Mouse (Mus musculus) thymus, adult 2 months (tissue): ENCODE results near the gene Slc8b1. TPM values are rescaled to one million over a fixed set of nuclear protein-coding genes. Genes with fewer than 3 reads are reported as not detected.

ENCODE experiments used
- DNase-seq: peaks from one replicate; pipeline ENCODE4 v3.0.0; 2021
- H3K27ac ChIP-seq: fragments of 200-500 bp; 2 replicates; pipeline ENCODE4 v1.5.1; 2012; ENCODE audit warnings: low read length, control low read depth; ENCODE audit not compliant: control insufficient read depth, insufficient read depth
- H3K27me3 ChIP-seq: fragments of 200-500 bp; 2 replicates; pipeline ENCODE4 v1.6.1; 2012; ENCODE audit warnings: mild to moderate bottlenecking, low read length, moderate library complexity, mixed read lengths; ENCODE audit not compliant: control insufficient read depth, insufficient read depth
- H3K36me3 ChIP-seq: fragments of 200-500 bp; 2 replicates; pipeline ENCODE4 v1.6.1; 2012; ENCODE audit warnings: mild to moderate bottlenecking, low read length, moderate library complexity; ENCODE audit not compliant: control insufficient read depth, insufficient read depth
- H3K4me1 ChIP-seq: fragments of 200-500 bp; replicated peaks from 2 replicates; pipeline ENCODE4 v1.6.1; 2012; ENCODE audit warnings: low read length; ENCODE audit not compliant: control insufficient read depth, insufficient read depth
- H3K4me3 ChIP-seq: fragments of 200-500 bp; 2 replicates; pipeline ENCODE4 v1.5.1; 2012; ENCODE audit warnings: mild to moderate bottlenecking, low read length, control low read depth, moderate library complexity; ENCODE audit not compliant: control insufficient read depth, insufficient read depth
- CTCF ChIP-seq: fragments of 200-500 bp; IDR thresholded peaks from 2 replicates; pipeline ENCODE4 v1.5.1; 2012; ENCODE audit warnings: mild to moderate bottlenecking, control low read depth, low read length, moderate library complexity, borderline replicate concordance; ENCODE audit not compliant: control insufficient read depth, poor library complexity, insufficient read depth; ENCODE audit errors: extremely low read depth
- POLR2A ChIP-seq: fragments of 200-500 bp; IDR thresholded peaks from 2 replicates; pipeline ENCODE4 v1.6.1; 2012; ENCODE audit warnings: mild to moderate bottlenecking, low read length, control low read depth, moderate library complexity; ENCODE audit not compliant: control insufficient read depth, poor library complexity, insufficient read depth; ENCODE audit errors: extremely low read depth
- WGBS: fragments of 180-500 bp; shearing (Covaris S2); methylation state at CpG from one replicate; pipeline ENCODE4 v1.1.7; 2018; 5-methylcytosine and 5-hydroxymethylcytosine counted together
- polyA plus RNA-seq: library from polyadenylated mRNA; depleted of rRNA; stranded (reverse); fragments of >200 nt; gene quantifications from 2 replicates; pipeline ENCODE4 v1.2.3, GENCODE M21; 2012

Gene Slc8b1
- polyA plus RNA-seq, 1 experiment, result 29.1 TPM

DNA sequence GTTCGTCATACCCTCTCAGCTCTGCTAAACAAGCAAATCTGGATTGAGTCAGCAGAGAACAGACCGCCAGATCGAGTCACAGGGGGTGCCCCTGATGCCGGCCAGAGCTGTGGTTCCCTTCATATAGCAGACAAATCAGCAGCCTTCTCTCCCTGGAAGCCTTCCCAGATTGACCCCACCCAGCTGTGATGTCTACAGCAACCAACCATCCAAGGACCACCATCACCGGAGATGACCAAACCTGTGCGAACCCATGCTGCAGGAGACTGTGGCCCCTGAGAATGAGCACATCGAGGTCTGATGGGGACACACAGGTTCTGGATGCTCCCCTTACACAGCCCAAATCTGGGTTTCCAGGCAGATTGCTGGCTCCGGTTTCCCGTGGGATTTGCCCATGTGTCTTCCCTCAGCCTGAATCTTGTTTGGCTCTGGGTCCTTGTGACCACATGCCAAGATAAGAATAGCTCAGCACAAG is 8.8 kb upstream of the Slc8b1 start:
- H3K4me3 ChIP-seq, result no peak overlapping the region
- TF ChIP-seq POLR2A (no peak), CTCF (no peak)
- peaks cover 13% of the 10 kb centered on the region for H3K4me1 ChIP-seq
- no peak overlapping the region for H3K27ac ChIP-seq
- WGBS, result 80% methylated on average over 9 of the region's 9 CpGs
- DNase-seq, result no peak
- no peaks in the 10 kb centered on the region for H3K36me3 ChIP-seq
- no peaks in the 10 kb centered on the region for H3K27me3 ChIP-seq

DNA sequence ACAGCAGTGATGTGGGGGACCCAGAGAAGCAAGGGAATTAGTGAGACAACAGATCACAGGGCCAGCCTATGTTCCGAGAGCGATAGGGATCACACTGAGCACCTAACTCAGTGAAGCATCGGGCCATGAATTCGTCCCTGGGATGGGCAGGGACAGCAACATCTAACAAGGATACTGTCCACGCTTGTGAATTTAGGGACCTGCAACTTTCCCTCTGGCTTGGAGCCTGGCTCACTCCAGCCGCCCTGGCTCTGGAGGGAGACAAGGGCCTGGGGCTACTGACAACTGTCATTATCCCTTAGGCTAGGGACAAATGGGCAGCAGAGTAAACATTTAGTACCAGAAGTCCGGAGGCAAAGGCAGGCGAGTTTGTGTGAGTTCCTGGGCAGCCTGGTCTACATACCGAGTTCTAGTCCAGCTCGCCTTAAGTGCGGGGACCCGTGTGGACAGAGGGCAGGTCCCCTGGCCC is 8.3 kb upstream of the Slc8b1 start:
- H3K27me3 ChIP-seq, result no peaks in the 10 kb centered on the region
- no peak overlapping the region for H3K27ac ChIP-seq
- H3K4me1 ChIP-seq, result peaks cover 13% of the 10 kb centered on the region
- TF ChIP-seq POLR2A (no peak), CTCF (no peak)
- no peak for DNase-seq
- H3K36me3 ChIP-seq, result no peaks in the 10 kb centered on the region
- H3K4me3 ChIP-seq, result peak overlapping the region; percentile 51
- WGBS, result 25% methylated on average over 12 of the region's 12 CpGs

DNA sequence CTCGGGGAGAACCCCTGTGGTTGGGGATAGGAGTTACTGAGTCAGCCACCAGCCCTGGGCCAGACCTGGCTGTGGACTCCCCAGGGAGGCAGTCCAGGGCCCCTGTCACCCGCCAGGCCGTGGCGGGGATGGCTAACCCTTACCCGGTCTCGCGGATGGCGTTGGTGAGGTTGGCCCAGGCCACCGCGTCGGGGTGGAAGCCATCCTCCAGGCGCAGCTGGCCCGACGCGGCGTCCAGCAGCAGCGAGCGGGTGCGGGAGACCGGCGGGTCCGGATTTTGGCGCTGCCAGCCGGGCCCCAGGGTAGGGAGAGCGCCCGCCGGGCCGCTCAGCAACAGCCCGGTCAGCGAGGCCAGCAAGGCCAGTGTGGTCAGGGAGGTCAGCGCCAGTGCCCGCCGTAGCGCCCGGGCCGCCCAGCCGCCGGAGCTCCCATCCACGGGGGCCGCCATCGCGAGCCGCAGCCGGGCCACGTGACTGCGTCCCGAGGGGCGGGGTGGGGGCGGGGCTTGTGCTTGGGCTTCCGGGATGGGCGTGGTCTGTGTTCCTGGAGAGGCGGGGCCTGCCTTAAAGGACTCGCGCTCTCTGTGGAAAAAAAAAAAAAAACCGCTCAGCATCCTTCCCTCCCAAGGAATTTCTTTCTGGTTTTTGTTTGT is 7.7 kb upstream of the Slc8b1 start, which contains the start of gene Plbd2:
Gene Plbd2 (minus strand): TSS at position 482 of the 652 bp plus-strand sequence.
- Histone ChIP-seq H3K4me3 (peak within 1 kb of the TSS; percentile 51), H3K4me1 (peaks cover 13% of the 10 kb centered on the region), H3K27me3 (no peaks in the 10 kb centered on the region), H3K27ac (no peak within 1 kb of the TSS), H3K36me3 (no peaks in the 10 kb centered on the region)
- DNase-seq, result peak; percentile 69
- peak; percentile 34; the same call in 1 of the 2 replicates for TF ChIP-seq POLR2A
- no peak for TF ChIP-seq CTCF
- under 1% methylated on average over 55 of the region's 55 CpGs for WGBS

DNA sequence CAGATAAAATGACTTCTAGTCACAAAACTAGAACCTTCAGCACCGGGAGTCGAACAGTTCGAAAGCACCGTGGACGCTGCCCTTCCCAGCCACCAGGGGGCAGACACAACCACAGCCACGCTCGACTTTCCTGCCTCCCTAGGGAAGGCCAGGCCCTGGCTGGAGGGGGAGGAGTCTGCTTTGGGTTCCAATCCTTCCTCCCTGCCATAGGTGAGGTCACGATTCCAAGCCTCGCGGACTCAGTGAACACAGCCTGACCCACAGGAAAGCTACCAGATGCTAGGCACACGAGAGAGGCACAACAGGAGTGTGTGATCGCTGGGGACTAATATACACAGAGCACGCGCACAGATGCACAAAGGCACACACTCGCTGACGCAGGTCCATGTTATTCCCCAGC is 5.6 kb upstream of the Slc8b1 start:
- peak; percentile 98 for TF ChIP-seq CTCF
- no peak for TF ChIP-seq POLR2A
- H3K27ac ChIP-seq, result no peak overlapping the region
- no peaks in the 10 kb centered on the region for H3K27me3 ChIP-seq
- 27% methylated on average over 16 of the region's 16 CpGs for WGBS
- no peak overlapping the region for H3K4me3 ChIP-seq
- H3K4me1 ChIP-seq, result peaks cover 14% of the 10 kb centered on the region
- H3K36me3 ChIP-seq, result no peaks in the 10 kb centered on the region
- peak; percentile 67 for DNase-seq

DNA sequence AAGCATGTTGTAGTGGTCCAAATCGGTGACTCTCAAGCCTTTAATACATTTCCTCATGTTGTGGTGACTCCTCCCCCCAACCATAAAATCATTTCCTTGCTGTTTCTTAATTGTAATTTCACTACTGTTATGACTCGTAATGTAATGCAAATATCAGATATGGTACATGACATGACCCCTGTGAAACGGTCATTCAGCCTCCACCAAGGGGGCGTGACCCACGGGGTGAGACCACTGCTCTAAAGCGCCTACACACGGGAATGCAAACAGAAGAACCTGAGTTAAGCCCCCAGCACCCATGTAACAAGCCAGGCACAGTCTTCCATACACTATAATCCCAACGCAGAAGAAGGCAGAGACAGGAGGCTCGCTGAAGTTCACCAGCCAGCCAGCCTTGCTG is 5.2 kb upstream of the Slc8b1 start:
- H3K27ac ChIP-seq, result no peak overlapping the region
- H3K4me3 ChIP-seq, result no peak overlapping the region
- peaks cover 17% of the 10 kb centered on the region for H3K4me1 ChIP-seq
- no peak for DNase-seq
- H3K36me3 ChIP-seq, result no peaks in the 10 kb centered on the region
- WGBS, result 65% methylated on average over 9 of the region's 9 CpGs
- TF ChIP-seq POLR2A (no peak), CTCF (no peak)
- H3K27me3 ChIP-seq, result no peaks in the 10 kb centered on the region

DNA sequence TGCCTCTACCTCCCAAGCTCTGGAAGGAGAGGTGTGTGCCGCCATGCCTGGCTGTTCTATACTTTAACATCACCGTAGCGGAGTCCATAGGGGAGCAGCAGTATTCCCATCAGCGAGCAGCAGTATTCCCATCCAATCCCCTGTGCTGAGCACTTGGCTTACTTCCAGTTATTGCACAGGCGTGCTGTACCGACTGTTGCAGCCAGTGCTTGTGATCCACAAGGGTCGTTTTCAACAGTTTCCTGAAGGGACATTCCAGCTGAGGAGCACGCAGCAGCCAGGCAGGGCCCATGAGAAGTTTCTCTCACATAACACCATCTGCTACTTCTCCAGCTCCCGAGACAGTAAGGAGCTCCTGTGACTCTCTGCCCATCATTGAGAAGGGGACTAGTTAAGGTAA is 4.5 kb upstream of the Slc8b1 start:
- DNase-seq, result no peak
- no peaks in the 10 kb centered on the region for H3K36me3 ChIP-seq
- H3K4me3 ChIP-seq, result no peak overlapping the region
- no peak for TF ChIP-seq CTCF
- TF ChIP-seq POLR2A, result no peak
- WGBS, result 82% methylated on average over 9 of the region's 9 CpGs
- H3K4me1 ChIP-seq, result peaks cover 22% of the 10 kb centered on the region
- H3K27ac ChIP-seq, result no peak overlapping the region
- no peaks in the 10 kb centered on the region for H3K27me3 ChIP-seq

DNA sequence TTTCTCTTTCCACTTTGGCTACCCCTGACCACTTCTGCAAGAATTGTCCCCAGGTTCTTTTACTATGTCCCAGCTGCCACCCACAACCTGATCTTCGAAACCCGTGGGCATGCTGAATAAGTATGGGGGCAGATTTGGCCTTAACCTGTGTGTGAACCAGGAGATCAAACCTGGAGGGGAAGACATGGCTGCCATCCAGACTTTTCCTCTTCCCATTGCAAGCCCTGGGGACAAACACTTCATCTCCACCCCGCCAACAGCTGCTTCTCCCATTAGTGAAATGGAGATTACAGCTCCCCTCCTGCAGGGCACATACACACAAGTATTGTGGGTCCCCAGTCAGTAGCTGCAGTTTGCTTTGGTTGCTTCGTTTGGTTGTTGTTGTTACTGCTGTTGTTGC is 3.7 kb upstream of the Slc8b1 start:
- 87% methylated on average over 4 of the region's 4 CpGs for WGBS
- no peaks in the 10 kb centered on the region for H3K27me3 ChIP-seq
- H3K27ac ChIP-seq, result no peak overlapping the region
- no peak for TF ChIP-seq POLR2A
- TF ChIP-seq CTCF, result no peak
- no peak for DNase-seq
- H3K4me3 ChIP-seq, result no peak overlapping the region
- no peaks in the 10 kb centered on the region for H3K36me3 ChIP-seq
- H3K4me1 ChIP-seq, result peaks cover 28% of the 10 kb centered on the region
